Mouse (Mus musculus): Measurements from ENCODE around the gene Cenpm. TPM values are rescaled to one million over a fixed set of nuclear protein-coding genes. Genes with fewer than 3 reads are reported as not detected.

The Cenpm gene
- total and polyA plus RNA-seq, 2 experiments from 2014 or later, result 16.7 to 22.5 TPM

- no peak overlapping the region for H3K4me3 ChIP-seq (ENCODE audit: low read depth, low read length)
- WGBS, result 96% methylated on average over 1 of the region's 1 CpGs
- no peak for TF ChIP-seq CTCF (IDR thresholded peaks at IDR 0.05; ENCODE audit: low read depth)
- TF ChIP-seq EP300 (IDR thresholded peaks at IDR 0.05; ENCODE audit: low read depth), result no peak
- H3K27ac ChIP-seq (ENCODE audit: low read depth), result no peak overlapping the region
- H3K9me3 ChIP-seq (replicated peaks; ENCODE audit: control insufficient read depth, low read length), result no peaks in the 10 kb centered on the region
- ATAC-seq (ENCODE audit: insufficient read depth, low read depth) (no peak), DNase-seq (ENCODE audit: low spot score) (no peak)
- no peaks in the 10 kb centered on the region for H3K27me3 ChIP-seq (ENCODE audit: control insufficient read depth, insufficient read depth, low read length)
- peaks cover 27% of the 10 kb centered on the region for H3K4me1 ChIP-seq (ENCODE audit: control insufficient read depth, insufficient read depth)
- no peak overlapping the region for H3K9ac ChIP-seq (replicated peaks; ENCODE audit: low read depth, low read length)
- H3K36me3 ChIP-seq (replicated peaks; ENCODE audit: control insufficient read depth, insufficient read depth, low read length), result peaks cover 57% of the 10 kb centered on the region
- H3K4me2 ChIP-seq (ENCODE audit: low read depth, low read length), result no peak overlapping the region
Observed at GRCm38 (mm10) chr15:82187924-82188323, 56.6 kb downstream of the Cenpm start.

- Histone ChIP-seq H3K9ac (replicated peaks; ENCODE audit: low read depth, low read length) (no peak overlapping the region), H3K36me3 (replicated peaks; ENCODE audit: control insufficient read depth, insufficient read depth, low read length) (peaks cover 57% of the 10 kb centered on the region), H3K9me3 (replicated peaks; ENCODE audit: control insufficient read depth, low read length) (no peaks in the 10 kb centered on the region), H3K27ac (ENCODE audit: low read depth) (no peak overlapping the region), H3K4me1 (ENCODE audit: control insufficient read depth, insufficient read depth) (peaks cover 27% of the 10 kb centered on the region), H3K27me3 (ENCODE audit: control insufficient read depth, insufficient read depth, low read length) (no peaks in the 10 kb centered on the region), H3K4me3 (ENCODE audit: low read depth, low read length) (no peak overlapping the region), H3K4me2 (ENCODE audit: low read depth, low read length) (no peak overlapping the region)
- no peak for TF ChIP-seq EP300 (IDR thresholded peaks at IDR 0.05; ENCODE audit: low read depth)
- TF ChIP-seq CTCF (IDR thresholded peaks at IDR 0.05; ENCODE audit: low read depth), result no peak
- WGBS, result 84% methylated on average over 4 of the region's 4 CpGs
- no peak for DNase-seq (ENCODE audit: low spot score)
- ATAC-seq (ENCODE audit: insufficient read depth, low read depth), result no peak
Observed at GRCm38 (mm10) chr15:82187401-82187800, 57.1 kb downstream of the Cenpm start.

GRCm38 (mm10) chr15:82186931-82187330 is 57.6 kb downstream of the Cenpm start:
- Histone ChIP-seq H3K4me3 (ENCODE audit: low read depth, low read length) (no peak overlapping the region), H3K9ac (replicated peaks; ENCODE audit: low read depth, low read length) (no peak overlapping the region), H3K4me2 (ENCODE audit: low read depth, low read length) (no peak overlapping the region), H3K36me3 (replicated peaks; ENCODE audit: control insufficient read depth, insufficient read depth, low read length) (peaks cover 57% of the 10 kb centered on the region), H3K9me3 (replicated peaks; ENCODE audit: control insufficient read depth, low read length) (peaks cover 4% of the 10 kb centered on the region; the same call in 1 of the 2 replicates), H3K4me1 (ENCODE audit: control insufficient read depth, insufficient read depth) (peaks cover 27% of the 10 kb centered on the region), H3K27ac (ENCODE audit: low read depth) (peak overlapping the region; percentile 39), H3K27me3 (ENCODE audit: control insufficient read depth, insufficient read depth, low read length) (no peaks in the 10 kb centered on the region)
- TF ChIP-seq CTCF (IDR thresholded peaks at IDR 0.05; ENCODE audit: low read depth) (no peak), EP300 (IDR thresholded peaks at IDR 0.05; ENCODE audit: low read depth) (no peak)
- ATAC-seq (ENCODE audit: insufficient read depth, low read depth), result no peak
- WGBS, result 56% methylated on average over 5 of the region's 5 CpGs
- DNase-seq (ENCODE audit: low spot score), result no peak

- no peak overlapping the region for H3K9ac ChIP-seq (replicated peaks; ENCODE audit: low read depth, low read length)
- TF ChIP-seq CTCF (IDR thresholded peaks at IDR 0.05; ENCODE audit: low read depth) (no peak), EP300 (IDR thresholded peaks at IDR 0.05; ENCODE audit: low read depth) (peak; percentile 87)
- peaks cover 28% of the 10 kb centered on the region for H3K4me1 ChIP-seq (ENCODE audit: control insufficient read depth, insufficient read depth)
- no peak overlapping the region for H3K4me3 ChIP-seq (ENCODE audit: low read depth, low read length)
- WGBS, result 22% methylated on average over 14 of the region's 14 CpGs
- H3K27ac ChIP-seq (ENCODE audit: low read depth), result peak overlapping the region; percentile 39
- DNase-seq (ENCODE audit: low spot score) (peak; percentile 83), ATAC-seq (ENCODE audit: insufficient read depth, low read depth) (peak; percentile 86)
- peaks cover 56% of the 10 kb centered on the region for H3K36me3 ChIP-seq (replicated peaks; ENCODE audit: control insufficient read depth, insufficient read depth, low read length)
- H3K9me3 ChIP-seq (replicated peaks; ENCODE audit: control insufficient read depth, low read length), result peaks cover 5% of the 10 kb centered on the region; the same call in 1 of the 2 replicates
- H3K27me3 ChIP-seq (ENCODE audit: control insufficient read depth, insufficient read depth, low read length), result no peaks in the 10 kb centered on the region
- no peak overlapping the region for H3K4me2 ChIP-seq (ENCODE audit: low read depth, low read length)
Observed at GRCm38 (mm10) chr15:82186131-82186530, 58.4 kb downstream of the Cenpm start.

DNA sequence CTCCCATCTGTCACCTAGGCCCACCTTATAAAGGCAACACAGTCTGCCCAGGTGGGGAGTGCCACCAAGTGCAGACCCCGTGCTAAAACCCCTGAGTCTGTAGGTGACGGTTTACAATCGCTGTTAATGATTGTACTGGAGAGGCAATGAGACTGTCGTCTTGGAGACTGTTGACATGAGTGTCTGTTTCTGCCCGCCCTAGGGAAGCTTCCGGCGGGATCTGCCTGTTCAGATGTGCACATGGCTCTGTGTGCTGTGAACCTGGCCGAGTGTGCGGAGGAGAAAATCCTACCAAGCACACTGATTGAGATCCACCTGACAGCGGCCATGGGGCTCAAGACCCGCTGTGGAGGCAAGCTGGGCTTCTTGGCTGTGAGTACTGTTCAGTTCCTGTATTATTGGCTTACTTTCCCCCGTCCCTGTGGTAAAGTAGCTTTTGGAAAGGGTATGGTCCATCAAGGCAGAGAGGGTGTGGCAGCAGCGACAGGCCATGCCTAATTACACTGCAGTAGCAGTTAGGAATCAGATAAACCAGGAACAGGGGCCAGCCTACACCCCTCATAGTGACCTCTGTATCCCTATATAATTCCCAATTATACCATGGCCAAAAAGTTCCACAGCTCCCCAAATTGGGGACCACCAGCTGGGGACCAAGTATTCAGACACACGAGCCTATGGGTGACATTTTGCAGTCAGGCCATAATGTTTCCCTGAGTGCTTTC is 59.3 kb downstream of the Cenpm start:
- ATAC-seq (ENCODE audit: insufficient read depth, low read depth), result no peak
- H3K4me2 ChIP-seq (ENCODE audit: low read depth, low read length), result no peak overlapping the region

GRCm38 (mm10) chr15:82184656-82185055 is 59.9 kb downstream of the Cenpm start:
- H3K4me1 ChIP-seq (ENCODE audit: control insufficient read depth, insufficient read depth), result peaks cover 34% of the 10 kb centered on the region
- peaks cover 5% of the 10 kb centered on the region; the same call in 1 of the 2 replicates for H3K9me3 ChIP-seq (replicated peaks; ENCODE audit: control insufficient read depth, low read length)
- H3K36me3 ChIP-seq (replicated peaks; ENCODE audit: control insufficient read depth, insufficient read depth, low read length), result peaks cover 57% of the 10 kb centered on the region
- 82% methylated on average over 10 of the region's 10 CpGs for WGBS
- H3K4me3 ChIP-seq (ENCODE audit: low read depth, low read length), result no peak overlapping the region
- ATAC-seq (ENCODE audit: insufficient read depth, low read depth), result no peak
- H3K4me2 ChIP-seq (ENCODE audit: low read depth, low read length), result no peak overlapping the region
- TF ChIP-seq CTCF (IDR thresholded peaks at IDR 0.05; ENCODE audit: low read depth) (no peak), EP300 (IDR thresholded peaks at IDR 0.05; ENCODE audit: low read depth) (no peak)
- H3K9ac ChIP-seq (replicated peaks; ENCODE audit: low read depth, low read length), result no peak overlapping the region
- no peak for DNase-seq (ENCODE audit: low spot score)
- H3K27me3 ChIP-seq (ENCODE audit: control insufficient read depth, insufficient read depth, low read length), result no peaks in the 10 kb centered on the region
- no peak overlapping the region for H3K27ac ChIP-seq (ENCODE audit: low read depth)

More for the DNA sequence above, 59.3 kb downstream of the Cenpm start:
- H3K27me3 ChIP-seq (ENCODE audit: control insufficient read depth, insufficient read depth, low read length), result no peaks in the 10 kb centered on the region
- peak overlapping the region; percentile 39 for H3K27ac ChIP-seq (ENCODE audit: low read depth)
- H3K4me3 ChIP-seq (ENCODE audit: low read depth, low read length), result no peak overlapping the region
- H3K36me3 ChIP-seq (replicated peaks; ENCODE audit: control insufficient read depth, insufficient read depth, low read length), result peaks cover 53% of the 10 kb centered on the region
- no peak for TF ChIP-seq EP300 (IDR thresholded peaks at IDR 0.05; ENCODE audit: low read depth)
- H3K4me1 ChIP-seq (ENCODE audit: control insufficient read depth, insufficient read depth), result peaks cover 34% of the 10 kb centered on the region
- 87% methylated on average over 14 of the region's 14 CpGs for WGBS
- no peak overlapping the region for H3K9ac ChIP-seq (replicated peaks; ENCODE audit: low read depth, low read length)
- H3K9me3 ChIP-seq (replicated peaks; ENCODE audit: control insufficient read depth, low read length), result peaks cover 5% of the 10 kb centered on the region; the same call in 1 of the 2 replicates
- no peak for DNase-seq (ENCODE audit: low spot score)

All from heart, postnatal 0 days (tissue).